Mouse (Mus musculus) liver, adult 2 months (tissue): ENCODE data around the gene Aqp5. TPM values are rescaled to one million over a fixed set of nuclear protein-coding genes. Genes with fewer than 3 reads are reported as not detected.

Source experiments
- DNase-seq: peaks from one replicate; pipeline ENCODE4 v3.0.0-alpha.2; 2011; ENCODE audit warnings: low read depth, low spot score; ENCODE audit errors: extremely low read depth
- H3K27ac ChIP-seq: fragments of 200-500 bp; replicated peaks from 2 replicates; pipeline ENCODE4 v1.5.1; 2012; ENCODE audit warnings: low read depth, mild to moderate bottlenecking, control low read depth, inconsistent platforms, low read length; ENCODE audit not compliant: insufficient read depth
- H3K27me3 ChIP-seq: fragments of 200-500 bp; 2 replicates; pipeline ENCODE4 v1.6.1; 2012; ENCODE audit warnings: mild to moderate bottlenecking, moderate library complexity, low read length, inconsistent platforms; ENCODE audit not compliant: control insufficient read depth, insufficient read depth
- H3K36me3 ChIP-seq: fragments of 200-500 bp; 2 replicates; pipeline ENCODE4 v1.6.1; 2012; ENCODE audit warnings: low read length, inconsistent platforms; ENCODE audit not compliant: control insufficient read depth, insufficient read depth
- H3K4me1 ChIP-seq: fragments of 200-500 bp; 2 replicates; pipeline ENCODE4 v1.6.1; 2011; ENCODE audit warnings: low read length; ENCODE audit not compliant: control insufficient read depth, insufficient read depth
- H3K4me3 ChIP-seq: fragments of 200-500 bp; 2 replicates; pipeline ENCODE4 v1.5.1; 2011; ENCODE audit warnings: low read depth, mild to moderate bottlenecking, control low read depth, low read length, moderate library complexity; ENCODE audit not compliant: insufficient read depth
- H3K79me2 ChIP-seq: fragments of 200-500 bp; 2 replicates; pipeline ENCODE4 v1.6.1; 2012; ENCODE audit warnings: inconsistent platforms, mild to moderate bottlenecking, low read length, moderate library complexity; ENCODE audit not compliant: control insufficient read depth, insufficient read depth
- H3K9ac ChIP-seq: fragments of 200-500 bp; 2 replicates; pipeline ENCODE4 v1.6.1; 2012; ENCODE audit warnings: low read depth, mild to moderate bottlenecking, control low read depth, inconsistent platforms, low read length
- CTCF ChIP-seq: fragments of 200-500 bp; IDR thresholded peaks from 2 replicates; pipeline ENCODE4 v1.5.1; 2011; ENCODE audit warnings: low read depth, low read length, control low read depth
- POLR2A ChIP-seq: fragments of 200-500 bp; IDR thresholded peaks from 2 replicates; pipeline ENCODE4 v1.6.1; 2011; ENCODE audit warnings: low read length, control low read depth; ENCODE audit not compliant: insufficient read depth; ENCODE audit errors: extremely low read depth
- WGBS: fragments of 180-500 bp; shearing (Covaris S2); methylation state at CpG from one replicate; pipeline ENCODE4 v1.1.7; 2018; 5-methylcytosine and 5-hydroxymethylcytosine counted together
- polyA plus RNA-seq: library from polyadenylated mRNA; depleted of rRNA; stranded (reverse); fragments of >200 nt; gene quantifications from 2 replicates; pipeline ENCODE4 v1.2.3, GENCODE M21; 2012
- total RNA-seq: library from RNA; depleted of rRNA; stranded (reverse); fragments of >200 nt; gene quantifications from 2 replicates; pipeline ENCODE4 v1.2.3, GENCODE M21; 2014

The Aqp5 gene
- total and polyA plus RNA-seq, 2 experiments: 0.46 TPM; not detected in 1

- WGBS: 77% methylated on average over 1 of the region's 1 CpGs
- no peak overlapping the region for H3K4me3 ChIP-seq
- H3K27me3 ChIP-seq: no peaks in the 10 kb centered on the region
- no peak for DNase-seq
- no peak for TF ChIP-seq CTCF
- TF ChIP-seq POLR2A: no peak
- H3K27ac ChIP-seq: no peak overlapping the region
- H3K79me2 ChIP-seq: no peaks in the 10 kb centered on the region
- no peaks in the 10 kb centered on the region for H3K36me3 ChIP-seq
- H3K4me1 ChIP-seq: no peaks in the 10 kb centered on the region
- no peak overlapping the region for H3K9ac ChIP-seq
Measured at GRCm38 (mm10) chr15:99558947-99559346, 31.6 kb upstream of the Aqp5 start.

- TF ChIP-seq POLR2A: no peak
- no peak for TF ChIP-seq CTCF
- Histone ChIP-seq H3K9ac (no peak overlapping the region), H3K27me3 (no peaks in the 10 kb centered on the region), H3K27ac (no peak overlapping the region), H3K36me3 (no peaks in the 10 kb centered on the region), H3K4me3 (no peak overlapping the region), H3K4me1 (no peaks in the 10 kb centered on the region), H3K79me2 (no peaks in the 10 kb centered on the region)
- 66% methylated on average over 10 of the region's 10 CpGs for WGBS
- DNase-seq: no peak
Measured at GRCm38 (mm10) chr15:99560246-99560645, 30.3 kb upstream of the Aqp5 start.

DNA sequence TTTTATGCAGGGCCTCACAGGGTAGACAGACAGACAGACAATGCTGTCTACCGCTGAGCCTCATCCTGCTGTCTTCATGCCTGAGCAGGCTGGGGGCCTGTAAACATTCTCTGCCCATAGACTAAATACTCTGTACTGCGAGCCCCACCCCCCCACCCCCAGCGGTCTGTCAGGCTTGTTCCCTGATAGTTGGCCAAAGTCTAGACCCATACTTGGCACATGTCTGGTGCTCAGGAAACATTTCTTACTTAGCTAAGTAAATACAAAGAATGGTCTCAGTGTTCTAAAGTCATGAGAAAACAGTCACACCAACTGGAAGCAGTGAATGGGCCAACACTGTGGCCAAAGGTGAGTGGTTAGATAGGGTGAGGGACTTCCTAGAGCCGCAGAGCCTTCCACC, 23.2 kb upstream of the Aqp5 start:
- no peak overlapping the region for H3K27ac ChIP-seq
- TF ChIP-seq POLR2A: no peak
- no peak for TF ChIP-seq CTCF
- WGBS: 36% methylated on average over 4 of the region's 4 CpGs

GRCm38 (mm10) chr15:99568682-99569081, 21.9 kb upstream of the Aqp5 start:
- H3K9ac ChIP-seq: no peak overlapping the region
- no peaks in the 10 kb centered on the region for H3K79me2 ChIP-seq
- no peak overlapping the region for H3K27ac ChIP-seq
- H3K4me3 ChIP-seq: no peak overlapping the region
- no peak for DNase-seq
- no peaks in the 10 kb centered on the region for H3K4me1 ChIP-seq
- no peaks in the 10 kb centered on the region for H3K36me3 ChIP-seq
- H3K27me3 ChIP-seq: no peaks in the 10 kb centered on the region
- WGBS: 68% methylated on average over 6 of the region's 6 CpGs
- TF ChIP-seq CTCF (no peak), POLR2A (no peak)

More for the DNA sequence above, 23.2 kb upstream of the Aqp5 start:
- Histone ChIP-seq H3K36me3 (no peaks in the 10 kb centered on the region), H3K27me3 (no peaks in the 10 kb centered on the region), H3K4me1 (no peaks in the 10 kb centered on the region), H3K79me2 (no peaks in the 10 kb centered on the region), H3K4me3 (no peak overlapping the region), H3K9ac (no peak overlapping the region)
- peak; percentile 16 for DNase-seq

GRCm38 (mm10) chr15:99569123-99569522, 21.5 kb upstream of the Aqp5 start:
- TF ChIP-seq CTCF (no peak), POLR2A (no peak)
- H3K4me1 ChIP-seq: no peaks in the 10 kb centered on the region
- no peaks in the 10 kb centered on the region for H3K79me2 ChIP-seq
- DNase-seq: no peak
- no peaks in the 10 kb centered on the region for H3K36me3 ChIP-seq
- no peak overlapping the region for H3K27ac ChIP-seq
- no peaks in the 10 kb centered on the region for H3K27me3 ChIP-seq
- no peak overlapping the region for H3K9ac ChIP-seq
- no peak overlapping the region for H3K4me3 ChIP-seq
- 82% methylated on average over 10 of the region's 10 CpGs for WGBS

DNA sequence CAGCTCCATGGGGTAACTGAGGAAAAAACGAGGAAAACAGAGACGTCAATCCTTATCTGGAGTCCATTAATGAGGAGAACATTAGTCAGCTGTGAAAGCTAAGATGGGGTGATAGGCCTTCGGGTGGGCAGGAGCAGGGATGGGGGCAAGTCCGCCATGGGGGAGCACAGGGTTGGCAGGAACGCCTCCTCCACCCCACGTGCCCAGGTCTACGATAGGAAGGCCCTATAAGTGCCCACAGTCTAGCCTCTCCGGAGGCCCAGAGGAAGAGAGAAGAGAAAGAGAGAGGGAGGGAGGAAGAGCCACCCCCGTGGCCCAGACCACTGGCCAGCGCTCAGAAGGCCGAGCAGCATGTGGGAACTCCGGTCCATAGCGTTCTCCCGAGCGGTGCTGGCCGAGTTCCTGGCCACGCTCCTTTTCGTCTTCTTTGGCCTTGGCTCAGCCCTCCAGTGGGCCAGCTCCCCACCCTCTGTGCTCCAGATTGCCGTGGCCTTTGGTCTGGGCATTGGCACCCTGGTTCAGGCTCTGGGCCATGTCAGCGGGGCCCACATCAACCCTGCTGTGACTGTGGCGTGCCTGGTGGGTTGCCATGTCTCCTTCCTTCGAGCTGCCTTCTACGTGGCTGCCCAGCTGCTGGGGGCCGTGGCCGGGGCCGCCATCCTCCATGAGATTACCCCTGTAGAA, 11.6 kb upstream of the Aqp5 start, which contains the start of gene Aqp2:
Gene Aqp2 (plus strand): TSS at position 254 of the 684 bp plus-strand sequence.
- WGBS: 85% methylated on average over 26 of the region's 26 CpGs
- no peak for DNase-seq
- no peak within 1 kb of the TSS for H3K9ac ChIP-seq
- H3K36me3 ChIP-seq: no peaks in the 10 kb centered on the region
- H3K27ac ChIP-seq: no peak within 1 kb of the TSS
- no peak for TF ChIP-seq CTCF
- H3K4me1 ChIP-seq: no peaks in the 10 kb centered on the region
- no peaks in the 10 kb centered on the region for H3K79me2 ChIP-seq
- H3K4me3 ChIP-seq: no peak within 1 kb of the TSS
- peaks cover 4% of the 10 kb centered on the region for H3K27me3 ChIP-seq
